Mouse (Mus musculus) layer of hippocampus, adult 18-20 months (tissue): Measurements from ENCODE around the gene Zcwpw1. TPM values are rescaled to one million over a fixed set of nuclear protein-coding genes. Genes with fewer than 3 reads are reported as not detected.

ENCODE experiments used
- DNase-seq, 2 experiments: peaks; one replicate each; pipeline ENCODE4 v3.0.0; 2022; ENCODE audit warnings: low spot score in 2 of 2
- total RNA-seq, 2 experiments: library from RNA; stranded (reverse); gene quantifications; 2 replicates each; pipeline ENCODE4 v1.2.3; 2021

Zcwpw1 gene
- total RNA-seq, 2 experiments from 2014 or later, result 6.1 TPM

DNA sequence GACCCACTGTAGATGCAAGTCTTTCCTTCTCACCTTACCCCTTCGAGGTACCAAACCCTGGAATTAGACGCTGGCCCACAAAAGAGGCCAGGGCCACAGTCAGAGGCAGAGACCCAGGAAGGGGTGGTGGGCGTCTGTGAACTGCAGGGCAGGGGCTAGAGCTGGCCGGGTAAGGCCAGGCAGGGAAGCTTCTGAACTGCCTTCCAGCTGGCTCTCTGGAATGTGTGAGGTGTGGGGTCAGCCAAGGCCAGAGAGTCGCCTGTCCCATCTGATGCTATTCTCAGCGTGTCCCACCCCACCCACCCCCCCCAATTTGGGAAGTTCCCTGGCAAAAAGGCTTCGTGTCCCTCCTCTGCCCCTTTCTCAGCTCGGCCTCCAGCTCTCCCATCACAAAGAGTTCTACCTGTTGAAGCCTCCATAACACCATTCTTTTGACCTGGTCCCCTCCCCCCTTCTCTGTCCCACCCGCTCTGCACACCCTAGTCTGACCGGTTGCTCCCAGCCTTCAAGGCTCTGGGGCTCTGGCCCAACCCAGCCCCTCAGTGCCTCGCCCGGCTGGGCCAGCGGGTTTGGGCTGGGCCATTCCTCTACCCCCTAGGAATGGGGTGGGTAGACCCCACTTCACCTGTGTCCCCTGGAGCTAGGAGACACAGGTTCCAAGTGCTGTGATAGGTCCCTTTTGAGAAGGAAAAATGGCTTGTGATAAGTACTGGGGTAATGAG is 34.3 kb upstream of the Zcwpw1 start:
- no peak for DNase-seq

DNA sequence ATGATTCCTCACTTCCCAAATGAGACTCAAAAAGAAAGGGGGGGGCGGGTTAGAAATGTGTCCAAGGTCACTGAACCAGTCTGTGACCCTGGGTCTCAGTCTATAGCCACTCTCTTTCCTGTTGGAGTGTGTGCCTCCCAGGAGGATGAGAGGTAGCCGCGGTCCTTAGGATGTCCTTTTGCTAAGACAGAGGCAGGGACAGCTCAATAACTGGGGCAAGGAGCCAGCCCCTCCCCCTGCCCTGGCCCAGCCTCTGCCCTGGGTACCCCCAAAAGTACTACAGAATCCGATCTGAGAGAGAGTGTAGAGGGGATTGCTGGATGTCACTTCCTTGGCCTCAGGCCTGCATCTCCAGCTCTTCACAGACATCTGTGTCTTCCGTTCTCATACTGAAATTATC is 32.2 kb upstream of the Zcwpw1 start:
- DNase-seq, result no peak

DNA sequence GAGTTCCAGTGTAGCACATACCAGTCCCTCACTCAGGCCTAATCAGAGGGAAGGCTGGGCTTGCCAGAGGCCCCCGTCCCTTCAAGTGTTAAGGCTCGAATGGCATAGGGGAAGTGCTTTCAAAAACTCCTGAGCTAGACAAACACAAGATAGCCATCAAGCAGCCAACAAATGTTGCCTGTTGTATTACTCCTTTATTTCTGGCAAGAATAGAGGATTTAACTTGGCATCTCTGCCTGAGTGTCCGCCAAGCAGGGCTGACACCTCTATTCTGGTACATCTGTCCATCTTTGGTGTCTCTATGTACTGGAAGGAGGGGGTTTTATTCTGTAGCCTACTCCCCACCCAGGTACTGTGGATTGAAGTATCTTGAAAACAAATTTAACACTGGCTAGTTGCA is 31.5 kb upstream of the Zcwpw1 start:
- no peak for DNase-seq

DNA sequence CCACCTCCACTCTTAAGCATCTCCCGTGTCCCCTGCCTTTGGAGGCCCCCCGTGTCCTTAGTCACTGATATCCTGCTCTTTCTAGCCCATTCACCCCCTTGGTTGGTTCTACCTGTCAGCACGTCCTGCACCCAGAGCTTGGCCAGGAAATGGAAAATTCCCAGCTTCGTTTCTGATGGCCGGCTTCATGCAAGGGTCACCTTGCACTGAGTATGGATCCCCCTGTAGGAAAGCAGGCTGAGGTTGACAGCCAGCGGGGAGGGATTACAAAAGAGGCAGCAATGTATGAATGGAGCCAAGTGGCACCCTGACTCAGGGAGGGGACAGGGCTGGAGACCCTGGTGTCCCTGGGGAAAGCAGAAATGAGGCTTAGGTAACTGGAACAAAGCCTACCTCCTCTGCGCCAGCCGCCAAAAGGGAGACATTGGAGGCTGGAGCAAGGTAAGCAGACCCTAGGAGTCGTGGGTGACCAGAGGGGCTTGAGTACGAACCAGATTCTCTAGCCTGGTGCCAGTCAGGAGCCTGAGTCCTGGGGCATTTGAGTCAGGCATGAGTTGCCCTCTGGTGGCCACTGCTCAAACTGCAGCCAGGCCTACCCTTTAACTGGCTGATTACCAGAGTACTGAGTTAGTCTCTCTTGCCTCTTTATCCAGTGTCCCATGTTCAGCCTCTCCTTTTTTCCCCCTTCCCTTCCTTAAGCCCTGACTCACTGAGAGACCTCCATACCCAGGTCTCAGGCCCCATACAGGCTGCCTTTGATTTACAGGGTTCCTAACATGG is 30.5 kb upstream of the Zcwpw1 start:
- DNase-seq, result peak; percentile 68 to 96

DNA sequence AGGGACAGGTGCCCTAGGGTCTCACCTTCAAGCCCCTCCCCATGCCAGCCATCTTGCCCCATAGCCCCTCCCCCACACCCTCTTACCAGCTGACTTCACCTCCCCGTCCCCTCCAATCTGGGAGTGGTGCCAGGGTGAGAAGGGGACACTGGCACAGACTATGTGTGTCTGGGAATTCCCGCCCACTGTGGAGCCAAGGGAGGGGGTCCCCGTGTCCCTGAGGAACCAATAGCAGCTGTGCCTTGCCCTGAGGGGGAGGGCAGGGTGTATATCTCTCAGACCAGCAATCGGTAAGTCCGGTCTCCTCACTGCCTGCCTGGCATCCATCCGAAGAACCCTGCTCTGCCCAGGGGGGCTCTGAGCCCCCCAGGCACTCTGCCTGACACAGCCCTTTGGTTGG is 29.7 kb upstream of the Zcwpw1 start:
- peak; percentile 66 to 86 for DNase-seq

DNA sequence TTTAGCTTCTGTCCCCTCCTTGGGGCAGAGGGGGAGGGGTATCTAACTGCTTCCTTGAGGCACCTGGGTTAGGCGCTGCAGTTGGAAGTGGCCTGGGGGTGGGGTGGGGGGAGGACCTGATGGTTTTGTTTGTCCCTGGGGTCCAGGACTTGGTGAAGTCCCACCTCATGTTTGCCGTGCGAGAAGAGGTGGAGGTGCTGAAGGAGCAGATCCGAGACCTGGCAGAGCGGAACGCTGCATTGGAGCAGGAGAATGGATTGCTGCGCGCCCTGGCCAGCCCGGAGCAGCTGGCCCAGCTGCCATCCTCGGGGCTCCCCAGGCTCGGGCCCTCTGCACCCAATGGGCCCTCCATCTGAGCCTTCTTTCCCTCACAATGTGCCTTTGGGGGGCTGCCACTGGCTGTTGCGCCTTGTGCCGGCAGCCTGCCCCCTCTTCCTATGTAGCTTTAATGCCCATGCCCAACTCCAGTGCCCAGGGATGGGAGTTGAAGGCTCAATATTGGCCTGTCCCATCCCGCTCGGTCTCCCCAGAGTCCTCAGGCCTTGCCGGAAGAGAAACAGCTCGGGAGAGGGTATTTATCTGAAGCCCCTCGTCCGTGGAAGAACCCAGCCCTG is 28.6 kb upstream of the Zcwpw1 start:
- no peak for DNase-seq

DNA sequence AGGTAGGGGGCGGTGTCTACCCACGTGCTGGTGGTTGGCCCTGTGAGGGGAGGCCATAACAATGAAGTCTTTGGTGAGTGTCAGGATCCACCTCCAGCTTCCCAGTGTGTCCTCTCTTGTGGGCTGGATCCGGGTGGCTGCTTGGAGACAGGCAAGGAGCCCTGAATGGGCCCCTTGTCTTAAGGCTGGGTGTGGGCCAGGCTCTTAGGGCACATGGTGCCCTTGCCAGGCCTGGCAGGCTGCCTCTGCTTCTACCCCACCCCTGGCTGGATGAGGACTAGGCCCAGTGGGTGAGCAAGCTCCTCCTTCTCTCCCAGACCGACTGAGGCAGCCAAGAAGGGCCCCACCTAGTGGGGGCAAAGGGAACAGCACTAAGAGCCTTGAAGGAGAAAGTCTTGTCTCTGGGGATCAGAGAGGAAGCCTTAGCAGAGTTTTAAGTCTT is 27.6 kb upstream of the Zcwpw1 start:
- DNase-seq, result peak; percentile 81 to 93

DNA sequence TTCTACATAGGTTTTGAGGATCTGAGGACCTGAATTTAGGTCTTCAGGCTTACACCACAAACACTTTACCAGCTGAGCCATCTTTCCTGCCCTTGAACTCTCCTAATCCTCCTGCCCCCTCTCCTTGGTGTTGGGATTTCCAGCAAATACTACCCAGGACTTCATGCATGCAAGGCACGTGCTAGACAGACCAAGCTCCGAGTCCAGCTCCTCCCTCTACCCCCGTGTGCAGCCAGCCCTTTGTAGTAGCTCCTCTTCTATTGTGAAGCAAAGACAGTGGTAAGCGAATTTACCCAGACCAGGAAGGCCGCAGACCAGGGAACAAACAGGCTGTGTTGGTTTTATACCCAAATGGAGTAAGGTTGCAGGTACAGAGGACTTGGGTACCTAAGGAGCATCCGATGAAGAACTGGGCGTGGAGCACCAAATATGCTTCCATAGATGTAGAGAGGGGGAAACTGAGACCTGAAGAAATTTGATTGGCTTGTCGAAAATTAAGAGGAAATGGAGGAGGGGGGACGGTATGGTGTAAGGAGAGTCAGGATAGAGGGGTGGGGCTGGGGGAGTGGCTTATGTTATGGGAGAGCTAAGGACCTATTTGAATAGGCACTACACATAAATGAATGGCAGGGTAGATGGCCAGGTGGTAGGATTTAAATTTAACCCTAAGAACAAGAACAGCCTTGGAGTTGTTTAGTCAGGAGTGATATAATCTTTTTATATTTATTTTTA is 22.8 kb upstream of the Zcwpw1 start:
- DNase-seq, result no peak

DNA sequence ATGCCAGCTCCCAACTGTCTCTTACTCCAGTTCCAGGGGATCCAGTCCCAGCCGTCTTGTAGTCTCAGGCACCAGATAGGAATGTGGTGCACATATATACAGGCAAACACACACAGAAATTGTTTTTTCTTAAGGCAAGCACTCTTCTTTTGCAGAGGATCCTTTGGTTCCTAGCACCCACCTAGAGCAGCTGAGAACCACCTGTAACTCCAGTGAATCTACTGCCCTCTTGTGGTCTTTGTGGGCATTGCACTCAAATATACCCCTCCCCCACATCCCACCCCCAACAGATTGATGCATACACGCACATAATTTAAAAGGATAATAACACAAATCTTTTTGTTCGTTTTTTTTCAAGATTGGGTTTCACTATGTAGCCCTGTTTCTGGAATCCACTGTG is 21.3 kb upstream of the Zcwpw1 start:
- no peak for DNase-seq

DNA sequence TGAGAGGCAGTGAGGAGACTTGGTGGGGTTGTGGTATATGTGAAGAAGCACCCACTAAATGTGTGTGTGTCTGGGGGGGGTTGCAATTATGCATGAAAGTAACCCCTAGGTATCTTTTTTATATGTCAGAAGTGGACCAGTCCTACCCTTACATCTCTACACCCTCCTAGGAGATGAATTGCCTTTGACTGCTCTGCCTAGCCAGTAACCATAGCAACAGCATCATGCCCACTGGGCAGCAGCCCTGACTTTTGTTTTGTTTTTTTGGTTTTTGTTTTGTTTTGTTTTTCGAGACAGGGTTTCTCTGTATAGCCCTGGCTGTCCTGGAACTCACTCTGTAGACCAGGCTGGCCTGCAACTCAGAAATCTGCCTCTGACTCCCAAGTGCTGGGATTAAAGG is 19.1 kb upstream of the Zcwpw1 start:
- no peak for DNase-seq

DNA sequence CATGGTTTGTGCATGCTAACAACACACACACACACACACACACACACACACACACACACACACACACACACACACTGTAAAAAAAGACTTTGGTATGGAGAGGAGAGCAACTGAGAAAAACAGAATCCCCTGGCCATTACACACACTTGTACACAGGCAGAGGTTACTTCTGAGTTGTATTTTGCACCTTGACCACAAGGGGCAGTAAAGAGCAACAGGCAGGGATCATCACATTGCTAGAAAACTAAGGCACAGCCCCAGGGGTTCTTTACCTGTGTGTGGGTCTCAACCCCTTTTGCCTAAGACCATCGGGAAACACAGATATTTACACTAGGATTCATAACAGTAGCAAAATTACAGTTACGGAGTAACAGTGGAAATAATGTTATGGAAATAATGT is 16.9 kb upstream of the Zcwpw1 start:
- no peak for DNase-seq

DNA sequence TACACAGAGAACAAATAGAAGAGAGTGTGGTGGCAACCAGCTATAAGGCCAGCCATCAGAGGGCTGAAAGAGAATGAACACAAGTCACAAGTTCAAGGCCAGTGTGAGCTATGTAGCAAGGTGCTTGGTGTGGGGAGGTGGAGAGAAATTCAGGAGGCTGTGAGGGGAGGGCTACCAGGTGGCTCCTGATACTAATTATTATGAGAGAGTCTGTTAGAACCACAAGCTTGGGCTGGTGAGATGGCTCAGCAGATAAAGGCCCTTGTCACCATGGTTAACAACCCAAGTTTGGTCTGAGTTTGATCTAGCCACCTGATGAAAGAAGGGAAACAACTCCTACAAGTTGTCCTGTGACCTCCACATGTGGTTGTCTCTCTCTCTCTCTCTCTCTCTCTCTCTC is 14.8 kb upstream of the Zcwpw1 start:
- DNase-seq, result no peak

DNA sequence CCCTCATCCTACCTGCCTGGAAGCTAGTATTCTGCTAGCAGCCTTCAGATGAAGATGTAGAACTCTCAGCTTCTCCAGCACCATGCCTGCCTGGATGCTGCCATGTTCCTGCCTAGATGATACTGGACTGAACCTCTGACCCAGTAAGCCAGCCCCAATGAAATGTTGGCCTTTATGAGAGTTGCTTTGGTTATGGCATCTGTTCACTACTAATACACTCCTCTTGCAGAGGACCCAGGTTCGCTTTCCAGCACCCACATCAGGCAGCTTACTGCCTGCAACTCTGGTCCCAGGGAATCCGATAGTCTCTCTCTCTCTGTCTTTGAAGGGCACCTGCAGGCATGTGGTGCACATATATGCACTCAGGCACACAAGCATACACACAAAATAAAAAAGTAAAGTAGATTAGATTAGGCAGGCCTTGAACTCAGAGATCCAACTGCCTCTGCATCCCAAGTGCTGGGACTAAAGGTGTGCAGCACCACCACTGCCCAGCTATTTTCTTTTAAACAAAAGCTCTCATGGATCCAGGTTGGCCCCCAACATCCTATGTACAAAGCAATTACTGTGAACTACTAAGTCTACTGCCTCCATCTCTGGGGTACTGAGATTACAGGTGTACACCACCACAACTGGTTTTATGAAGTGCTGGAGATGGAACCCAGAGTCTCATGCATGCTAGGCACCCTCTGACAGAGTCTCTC is 11.9 kb upstream of the Zcwpw1 start:
- no peak for DNase-seq

DNA sequence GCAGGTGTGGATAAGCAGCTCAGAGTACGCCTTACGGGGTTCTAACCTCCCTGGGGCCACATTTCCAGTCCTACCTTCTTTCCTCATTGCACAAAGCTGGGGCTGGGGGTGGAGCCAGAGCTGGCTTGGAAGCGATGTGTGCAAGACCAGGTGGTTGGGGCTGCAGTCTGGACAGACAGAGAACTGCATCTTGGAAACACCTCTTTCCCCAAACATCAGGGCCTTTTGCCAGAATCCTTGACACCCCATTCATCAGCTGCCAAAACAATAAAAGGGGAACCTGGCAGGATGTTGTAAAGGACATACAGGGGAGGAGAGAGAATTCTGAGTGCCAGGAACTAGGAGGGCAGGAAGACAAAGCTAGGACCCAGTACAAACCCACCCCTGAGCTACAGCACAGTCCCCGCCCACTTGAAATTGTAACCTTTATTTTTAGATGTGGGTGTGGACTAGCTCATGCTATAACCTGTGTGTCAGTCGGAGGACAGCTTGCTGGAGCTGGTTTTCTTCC is 11.1 kb upstream of the Zcwpw1 start:
- DNase-seq, result no peak

DNA sequence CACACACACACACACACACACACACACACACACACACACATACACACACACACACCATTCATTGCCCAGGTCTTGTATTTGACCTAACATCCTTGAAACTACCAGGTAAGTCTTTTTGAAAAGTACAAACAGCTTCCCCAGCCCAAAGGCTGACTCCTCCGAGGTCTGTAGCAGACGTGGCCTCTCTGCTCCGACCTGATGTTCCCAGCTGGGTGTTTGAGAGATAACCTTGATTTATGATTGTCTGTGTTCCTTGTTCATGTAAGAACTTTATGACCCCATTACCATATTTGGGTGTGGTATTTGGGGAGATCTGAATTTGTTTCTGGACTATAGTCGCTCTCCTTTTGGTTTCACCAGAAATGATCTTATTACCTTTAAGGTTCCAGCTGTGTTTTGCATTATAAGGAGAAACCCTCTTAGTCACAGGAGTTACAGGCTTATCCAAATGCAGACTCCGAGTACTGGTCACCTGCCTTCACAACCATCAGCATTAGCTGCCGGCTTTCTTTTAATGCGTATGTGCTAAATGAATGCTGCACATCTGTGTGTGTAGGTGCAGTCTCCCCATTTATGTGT is 10.2 kb upstream of the Zcwpw1 start:
- DNase-seq, result no peak

DNA sequence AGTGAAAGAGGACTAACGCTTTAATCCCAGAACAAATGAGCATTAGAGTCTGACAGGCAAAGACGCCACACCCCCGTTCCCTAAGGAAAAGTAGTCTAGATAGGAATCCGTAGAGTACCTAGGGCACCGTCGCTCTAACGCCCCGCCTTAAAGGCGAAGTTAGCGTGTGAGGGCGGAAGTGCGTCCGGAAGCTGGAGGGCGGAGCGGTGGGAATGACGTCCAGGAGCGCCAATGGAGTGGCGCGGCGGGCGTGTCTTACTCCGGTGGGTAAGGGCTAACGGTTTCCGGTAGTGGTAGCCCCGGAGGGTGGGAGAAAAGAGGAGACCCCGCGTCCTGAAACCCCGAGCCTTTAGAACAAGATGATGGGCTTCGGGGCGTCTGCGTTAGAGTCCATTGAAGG is 9.0 kb upstream of the Zcwpw1 start, which contains the start of gene Ppp1r35:
TSS of gene Ppp1r35 (plus strand) at position 215 of the 400 bp plus-strand sequence.
- peak; percentile 96 to 98 for DNase-seq

DNA sequence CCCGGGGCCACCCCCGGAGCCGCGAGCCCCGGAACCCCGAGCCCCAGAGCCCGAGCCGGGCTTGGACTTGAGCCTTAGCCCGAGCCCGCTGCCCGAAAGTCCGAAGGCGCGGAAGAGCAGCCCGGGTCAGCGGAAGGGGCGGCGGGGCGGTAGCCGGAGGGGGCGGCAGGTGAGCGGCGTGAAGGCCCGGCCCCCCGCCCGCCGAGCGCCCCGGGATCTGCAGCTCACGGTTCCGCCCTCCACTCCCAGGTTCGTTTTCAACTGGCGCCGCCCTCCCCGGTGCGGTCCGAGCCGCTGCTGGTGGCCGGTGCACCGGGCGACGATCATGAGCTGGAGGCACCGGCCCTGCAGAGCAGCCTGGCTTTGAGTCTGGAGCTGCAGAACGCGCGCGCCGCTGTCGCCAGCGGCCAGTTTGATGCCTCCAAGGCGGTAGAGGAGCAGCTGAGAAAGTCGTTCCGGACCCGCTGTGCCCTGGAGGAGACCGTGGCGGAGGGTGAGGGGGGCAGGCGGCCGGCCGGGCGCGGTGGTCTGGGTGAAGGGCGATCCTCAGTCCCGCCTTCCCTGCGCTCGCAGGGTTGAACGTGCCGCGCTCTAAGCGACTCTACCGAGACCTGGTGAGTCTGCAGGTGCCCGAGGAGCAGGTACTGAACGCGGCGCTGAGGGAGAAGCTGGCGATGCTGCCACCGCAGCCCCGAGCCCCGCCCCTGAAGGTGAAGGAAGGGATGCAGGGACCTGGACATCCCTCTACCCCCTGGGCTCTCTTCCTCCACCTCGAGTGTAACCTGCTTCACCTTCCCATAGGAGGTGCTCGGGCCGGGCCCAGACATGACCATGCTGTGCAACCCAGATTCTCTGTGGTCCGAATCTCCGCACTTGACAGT is 8.3 kb upstream of the Zcwpw1 start:
- DNase-seq, result no peak

DNA sequence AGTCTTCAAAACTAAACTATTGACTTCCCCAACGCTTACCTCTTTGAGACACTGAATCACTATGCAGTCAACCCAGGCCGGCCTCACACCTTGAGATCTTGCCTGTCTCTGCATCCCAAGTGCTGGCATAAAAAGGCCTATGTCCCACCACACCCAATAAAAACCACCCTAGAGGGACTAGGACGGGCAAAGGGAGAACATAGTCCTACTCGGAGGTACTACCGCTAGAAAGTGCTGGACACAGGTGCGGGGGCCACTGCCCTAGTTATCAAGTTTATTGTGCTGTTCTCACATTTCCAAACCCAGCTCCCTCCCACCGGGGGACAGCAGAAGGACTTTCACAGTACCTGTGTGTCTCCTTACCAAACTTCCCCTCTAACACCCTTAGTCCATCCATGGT is 5.9 kb upstream of the Zcwpw1 start:
- DNase-seq, result no peak

DNA sequence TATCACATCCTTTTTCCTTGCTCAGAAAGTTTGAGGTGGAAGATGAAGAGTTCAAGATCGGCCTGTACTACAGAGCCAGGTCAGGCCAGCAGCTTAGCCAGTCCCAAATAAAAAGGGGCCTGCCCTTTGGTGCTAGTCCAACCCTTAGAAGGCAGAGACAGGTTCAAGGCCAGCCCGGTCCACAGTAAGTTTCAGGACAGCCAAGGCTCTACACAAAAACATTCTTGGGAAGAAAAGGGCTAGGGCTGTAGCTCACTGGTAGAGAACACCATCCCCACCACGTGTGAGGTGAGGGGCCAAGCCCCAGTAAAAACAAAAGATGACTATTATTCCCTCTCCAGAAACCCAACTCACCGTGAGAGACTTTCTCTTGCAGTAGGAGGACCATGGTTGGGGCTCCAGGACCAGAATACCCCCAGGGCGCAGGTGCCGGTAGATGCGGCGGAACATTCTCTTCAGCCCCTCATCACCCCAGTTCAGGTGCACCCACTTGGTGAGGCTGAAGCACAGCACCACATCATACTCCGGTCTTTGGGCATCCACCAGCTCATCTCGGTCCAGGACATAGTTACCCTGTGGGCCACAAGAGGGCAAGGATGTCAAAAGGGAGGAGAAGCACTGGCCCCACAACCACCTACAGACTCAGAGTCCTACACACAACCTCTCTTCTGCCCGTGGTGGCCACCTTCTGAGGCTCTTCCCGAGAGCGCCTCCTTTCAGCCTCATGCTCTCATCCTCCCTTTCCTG is 4.6 kb upstream of the Zcwpw1 start:
- DNase-seq, result no peak
